Mouse (Mus musculus) adrenal gland, adult 8-10 months (tissue): ENCODE data around the gene Mpv17l. TPM values are rescaled to one million over a fixed set of nuclear protein-coding genes. Genes with fewer than 3 reads are reported as not detected.
"Not testable (repeated sequence)": the region's sequence is repeated elsewhere in the genome, so short reads cannot be mapped to it uniquely, and the experiment has no call there.

ENCODE experiments used
- DNase-seq: peaks from one replicate; pipeline ENCODE4 v3.0.0; 2022
- total RNA-seq, 4 experiments: library from RNA; stranded (reverse); gene quantifications; 2 replicates each; pipeline ENCODE4 v1.2.4; 2022

Gene Mpv17l
- total RNA-seq: 10 to 100 TPM; 12.4 to 21.4 (median 16.7) TPM

DNA sequence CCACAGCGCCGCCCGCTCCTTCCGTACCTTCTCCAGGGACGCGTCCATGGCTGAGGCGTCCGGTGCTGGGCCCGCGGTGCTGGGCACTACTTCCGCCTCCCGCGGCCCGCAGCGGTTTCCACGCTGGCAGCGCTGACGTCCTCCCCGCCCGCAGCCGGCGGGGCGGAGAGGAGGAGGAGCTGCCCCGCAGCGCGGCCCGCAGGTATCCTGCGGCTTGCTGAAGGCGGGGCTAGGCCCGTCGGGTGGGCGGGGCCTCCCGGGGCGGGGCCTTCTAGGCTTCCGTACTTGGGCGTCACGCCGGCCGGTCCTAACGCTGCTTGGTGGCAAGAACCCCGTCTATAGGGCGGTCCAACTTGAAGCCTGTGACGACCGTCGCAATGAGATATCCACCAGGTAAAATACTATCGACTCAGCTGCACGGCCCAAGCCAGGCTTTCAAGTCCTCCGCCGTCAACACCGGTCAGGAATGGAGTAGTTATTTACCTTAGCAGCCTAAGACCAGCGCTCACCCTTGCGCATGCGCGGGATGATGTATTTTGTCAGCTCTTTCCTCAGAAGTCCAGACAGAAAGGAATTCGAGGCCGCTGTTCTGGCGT is at the start of gene Mpv17l, which contains the start of gene Pdxdc1:
TSS of gene Mpv17l (plus strand) at position 274 of the 596 bp plus-strand sequence.
TSS of gene Pdxdc1 (minus strand) at position 244 of the 596 bp plus-strand sequence.
- peak; percentile 95 for DNase-seq

DNA sequence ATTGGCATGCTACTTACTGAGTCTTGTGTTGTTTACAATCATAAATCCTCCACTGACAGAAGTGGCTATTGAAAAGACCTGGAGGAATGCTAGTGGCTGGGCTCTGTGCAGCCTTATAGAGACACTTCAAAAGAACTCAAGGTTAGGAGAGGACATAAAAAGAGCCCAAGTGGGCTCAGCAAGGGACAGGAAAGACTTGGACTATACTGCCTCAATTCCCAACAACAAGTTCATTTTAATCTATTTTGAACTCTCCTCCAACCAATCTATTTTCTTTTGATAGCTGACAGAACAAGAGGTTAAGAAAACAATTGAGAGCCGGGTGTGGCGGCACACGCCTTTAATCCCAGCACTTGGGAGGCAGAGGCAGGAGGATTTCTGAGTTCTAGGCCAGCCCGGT is 49.1 kb upstream of the Mpv17l start:
- no peak for DNase-seq

DNA sequence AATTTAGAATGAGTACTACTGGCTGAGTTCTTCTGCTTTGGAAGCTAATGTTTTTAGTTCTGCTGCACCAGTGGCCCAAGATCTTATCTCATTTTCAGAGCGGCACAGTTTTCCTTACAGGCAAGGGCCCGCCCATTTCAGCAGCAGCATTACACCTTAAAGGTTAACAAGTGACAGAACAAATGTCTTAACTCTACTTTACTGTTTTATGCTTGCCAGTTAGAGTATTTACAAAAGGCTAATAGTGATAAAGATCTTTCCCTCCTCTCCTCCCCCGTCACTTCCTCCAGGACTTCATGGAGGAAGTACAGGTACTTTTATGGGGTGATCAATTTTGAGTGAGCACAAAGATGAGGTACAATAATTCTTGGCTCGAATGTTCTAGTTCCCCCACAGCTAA is 36.9 kb upstream of the Mpv17l start:
- DNase-seq: no peak

DNA sequence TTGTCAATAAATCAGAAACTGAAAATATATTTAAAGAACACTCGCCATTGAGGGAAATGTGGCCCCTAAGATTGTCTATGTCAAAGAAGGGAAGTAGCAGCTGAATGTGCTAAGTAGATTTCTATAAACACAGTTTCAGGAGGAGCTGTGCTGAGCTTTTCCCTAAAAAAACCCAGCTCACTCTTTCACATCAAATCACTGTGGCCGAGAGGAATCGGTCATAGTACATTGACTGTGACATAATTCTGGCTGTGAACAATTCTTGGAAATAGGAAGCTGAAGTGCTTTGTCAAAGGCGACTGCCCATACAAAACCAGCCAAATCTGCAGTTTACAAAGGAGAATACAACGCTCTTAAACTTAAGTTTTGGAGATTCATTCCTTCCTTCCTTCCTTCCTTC is 36.3 kb upstream of the Mpv17l start:
- DNase-seq: no peak

DNA sequence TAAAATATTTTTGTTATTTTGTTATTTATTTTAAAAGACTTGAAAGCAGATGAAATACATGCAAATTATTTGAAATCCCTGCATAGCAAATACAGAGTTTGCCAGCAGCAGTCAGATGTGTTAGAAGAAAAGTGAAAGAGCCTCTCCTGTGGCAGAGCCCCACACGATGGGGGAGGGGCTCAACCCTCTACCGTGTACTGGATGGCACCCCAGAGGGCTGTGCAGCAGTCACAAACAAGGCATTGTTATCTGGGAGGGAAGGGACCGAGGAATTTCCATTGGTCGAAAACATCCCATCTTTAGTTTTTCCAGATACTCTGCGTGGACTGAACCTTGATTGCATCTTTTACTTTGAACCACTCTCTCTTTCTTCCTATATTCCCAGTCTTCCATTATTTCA is 35.6 kb upstream of the Mpv17l start:
- DNase-seq: not testable (repeated sequence)

DNA sequence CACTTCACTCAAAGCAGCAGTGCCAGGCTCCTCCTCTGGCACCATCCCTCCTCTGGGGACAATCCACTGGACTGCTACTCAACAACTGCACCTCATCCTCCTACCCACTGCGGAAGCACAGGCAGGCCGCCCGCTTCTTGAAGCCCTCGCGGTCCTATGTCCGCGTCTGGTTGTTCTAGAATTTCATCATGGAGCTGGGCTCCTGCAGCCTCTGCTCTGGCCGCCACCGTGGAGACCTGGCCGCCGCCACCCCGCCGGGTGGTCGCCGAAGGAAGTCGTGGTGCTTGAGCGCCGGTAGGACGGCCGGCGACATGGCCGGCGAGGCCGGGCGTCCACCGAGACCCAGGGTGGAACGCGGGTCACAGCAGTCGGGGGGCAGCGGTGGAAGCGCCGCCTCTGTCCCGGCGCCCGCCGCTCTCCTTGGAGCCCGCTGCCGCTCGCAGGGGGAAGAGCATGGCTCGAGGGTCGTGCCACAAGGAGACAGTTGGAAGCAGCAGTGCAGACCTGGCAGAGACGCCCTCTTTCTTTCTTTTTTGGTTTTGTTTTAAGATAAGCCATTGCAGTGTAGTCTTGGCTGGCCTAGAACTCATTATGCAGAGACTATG is 34.9 kb upstream of the Mpv17l start:
- DNase-seq: no peak

DNA sequence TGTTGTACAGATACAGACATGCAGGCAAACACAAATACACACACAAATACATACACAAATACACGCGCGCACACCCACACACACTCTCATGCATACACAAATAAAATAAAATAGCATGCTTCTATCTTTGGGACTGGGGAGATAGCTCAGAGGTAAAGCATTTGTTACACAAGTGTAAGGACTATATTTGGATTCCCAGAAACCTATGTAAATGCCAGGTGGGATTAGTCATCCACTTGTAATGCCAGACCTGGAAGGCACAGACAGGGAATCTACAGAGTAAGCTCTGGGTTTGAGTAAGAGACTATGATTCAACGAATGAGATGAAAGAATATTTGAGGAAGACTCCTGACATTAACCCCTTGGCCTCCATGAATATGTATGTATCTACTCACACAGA is 27.5 kb upstream of the Mpv17l start:
- no peak for DNase-seq

DNA sequence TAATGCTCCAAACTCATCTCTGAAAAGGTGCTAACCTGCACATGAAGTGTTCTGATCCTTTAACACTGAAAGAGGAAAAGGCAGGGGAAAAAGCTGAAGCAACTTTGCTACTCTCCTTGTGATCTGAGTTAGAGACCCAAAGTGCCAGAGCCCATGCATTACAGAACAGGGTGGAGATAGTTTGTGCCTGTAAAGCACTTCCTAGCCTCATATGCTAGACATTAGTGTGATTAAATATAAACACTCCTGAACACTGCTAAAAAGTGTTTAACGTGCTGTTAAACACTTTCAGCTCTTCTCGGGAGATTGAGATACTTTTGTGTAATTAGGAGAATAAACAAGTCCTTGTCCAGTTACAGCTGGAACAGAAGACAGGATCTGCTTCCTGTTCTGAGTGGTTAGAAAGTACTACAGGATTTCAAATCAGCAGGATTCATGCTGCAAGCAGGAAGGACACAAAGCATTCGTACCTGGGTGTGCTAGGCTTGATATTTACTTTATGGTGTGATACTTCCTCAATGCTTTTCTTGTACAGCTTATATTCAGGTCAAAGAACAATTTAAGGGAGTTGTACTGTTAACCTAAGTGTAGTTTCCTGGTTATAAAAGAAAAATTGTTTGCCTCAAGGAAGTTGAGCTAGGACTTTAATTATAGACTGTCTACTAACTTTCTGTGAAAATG is 19.7 kb upstream of the Mpv17l start:
- no peak for DNase-seq

DNA sequence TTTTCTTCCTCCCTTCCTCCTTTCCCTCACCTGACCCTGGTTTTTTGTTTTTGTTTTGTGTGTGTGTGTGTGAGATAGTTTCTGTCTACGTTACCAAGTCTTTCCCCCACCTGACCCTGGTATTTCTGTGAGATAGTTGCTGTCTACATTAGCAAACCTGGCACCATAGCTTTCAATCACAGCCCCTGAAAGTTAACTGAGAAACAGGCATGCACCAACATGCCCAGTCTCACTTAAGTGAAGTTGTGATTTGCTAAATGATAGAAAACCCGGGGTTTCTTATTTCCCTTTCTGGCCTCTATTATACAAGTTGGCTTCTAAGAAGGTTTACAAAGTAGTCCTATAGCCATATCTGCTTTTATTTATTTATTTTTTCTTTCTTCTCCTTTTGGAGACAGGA is 12.5 kb upstream of the Mpv17l start:
- no peak for DNase-seq

DNA sequence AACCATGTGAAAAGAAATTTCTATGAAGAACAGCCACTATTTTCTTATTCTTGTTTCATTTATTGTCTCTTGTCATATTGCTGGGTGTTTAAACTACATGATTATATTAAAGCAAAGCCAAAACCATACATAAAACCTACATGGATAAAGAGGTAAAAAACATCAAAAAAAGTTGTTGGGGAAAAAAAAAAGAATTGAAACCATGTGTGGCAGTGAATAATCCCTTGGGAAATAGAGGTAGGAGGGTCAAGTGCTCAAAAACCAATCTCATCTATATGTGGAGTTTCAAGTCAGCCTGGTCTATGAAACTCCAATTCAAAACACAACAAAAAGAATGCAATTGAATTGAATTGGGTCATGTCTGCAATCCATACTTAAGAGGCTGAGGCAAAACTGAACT is 10.1 kb upstream of the Mpv17l start:
- DNase-seq: no peak

DNA sequence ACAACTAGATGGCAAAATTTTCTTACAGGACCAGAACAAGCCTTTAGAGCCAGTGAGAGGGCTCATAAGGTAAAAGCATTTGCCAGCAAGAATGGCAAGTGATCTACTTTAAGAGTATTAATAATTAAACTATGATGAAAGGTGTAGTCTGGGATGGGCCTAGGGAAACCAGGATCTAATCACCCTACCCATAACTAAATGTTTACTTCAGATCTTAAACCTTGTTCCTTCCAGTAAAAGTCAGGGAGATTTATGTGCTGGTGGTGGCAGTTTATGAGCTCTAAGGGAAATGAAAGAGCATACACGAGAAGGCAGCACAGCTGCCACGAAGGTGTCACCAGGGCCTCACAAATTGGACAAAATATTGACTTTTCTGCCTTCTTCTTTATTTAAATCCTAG is 8.9 kb upstream of the Mpv17l start:
- DNase-seq: no peak

DNA sequence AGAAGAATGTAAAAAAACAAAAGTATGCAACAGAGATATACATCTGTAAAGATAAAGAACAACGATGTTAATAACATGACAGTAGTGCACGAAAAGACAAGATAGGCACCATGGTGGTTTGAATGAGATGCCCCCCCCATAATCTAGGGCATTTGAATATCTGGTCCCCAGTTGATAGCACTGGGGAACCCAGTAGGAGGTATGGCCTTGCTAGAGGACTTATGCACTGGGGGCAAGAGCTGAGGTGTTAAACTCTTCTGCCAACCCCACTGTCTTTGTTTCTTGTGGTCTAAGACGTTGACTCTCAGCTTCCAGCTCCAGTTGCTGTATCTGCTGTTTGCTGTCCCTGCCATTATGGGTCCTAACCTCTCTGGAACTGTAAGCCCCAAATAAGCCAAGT is 7.2 kb upstream of the Mpv17l start:
- DNase-seq: no peak

DNA sequence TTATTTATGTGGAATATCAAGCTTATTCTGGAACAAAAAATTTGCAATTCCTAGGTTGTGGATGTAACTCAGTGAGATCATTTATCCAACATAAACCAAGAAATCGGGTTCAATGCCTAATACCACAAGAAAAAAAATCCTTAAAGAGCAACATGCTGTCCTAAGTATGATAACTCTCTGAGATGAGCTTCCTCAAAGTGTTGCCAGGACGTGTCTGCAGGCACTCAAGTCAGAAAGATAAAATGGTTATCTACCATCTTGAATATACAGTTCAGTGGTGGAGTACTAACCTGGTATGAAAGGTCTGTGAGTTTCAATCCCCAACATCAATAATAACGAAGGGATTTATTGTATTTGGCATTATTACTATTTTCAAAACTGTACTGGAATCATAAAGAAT is 6.6 kb upstream of the Mpv17l start:
- DNase-seq: no peak

DNA sequence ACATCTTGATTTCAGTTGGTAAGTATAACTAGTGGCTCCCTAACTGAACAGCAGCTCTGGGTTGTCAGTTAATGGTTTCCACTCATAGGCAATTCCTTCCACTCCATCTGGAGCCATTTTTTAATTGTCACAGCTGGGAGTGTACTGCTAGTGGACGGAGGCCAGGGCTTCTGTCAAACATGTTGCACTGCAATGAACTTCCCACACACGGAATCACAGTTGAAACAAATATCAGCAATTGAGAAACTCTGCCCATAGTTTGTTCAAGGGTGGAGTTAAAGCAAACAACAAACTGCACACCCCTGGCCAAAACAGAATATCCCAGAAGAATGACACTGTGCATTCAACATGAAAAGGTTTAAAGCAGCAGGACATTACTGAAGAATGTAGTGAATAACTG is 4.0 kb upstream of the Mpv17l start:
- no peak for DNase-seq

DNA sequence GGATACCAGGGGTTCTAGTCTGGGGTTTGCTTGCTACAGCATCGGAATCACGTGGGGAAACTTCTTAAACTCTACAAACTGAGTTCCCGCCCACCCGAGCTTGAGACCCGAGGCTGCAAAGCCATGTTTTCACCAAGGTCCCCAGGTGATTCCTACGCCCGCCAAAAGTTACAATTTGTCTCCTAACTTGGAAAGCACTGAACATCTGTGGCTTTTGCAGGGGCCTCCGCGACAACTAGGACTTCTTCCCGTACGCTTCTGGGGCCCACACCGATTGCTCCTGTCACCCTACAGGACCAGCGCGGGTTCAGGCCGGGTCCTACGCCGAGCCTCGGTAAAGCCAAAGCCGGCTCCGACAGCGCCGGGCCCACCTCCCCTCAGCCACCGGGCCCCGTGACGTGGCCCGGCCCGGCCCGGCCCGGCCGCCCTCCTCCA is 547 bp upstream of the Mpv17l start:
- DNase-seq: no peak

DNA sequence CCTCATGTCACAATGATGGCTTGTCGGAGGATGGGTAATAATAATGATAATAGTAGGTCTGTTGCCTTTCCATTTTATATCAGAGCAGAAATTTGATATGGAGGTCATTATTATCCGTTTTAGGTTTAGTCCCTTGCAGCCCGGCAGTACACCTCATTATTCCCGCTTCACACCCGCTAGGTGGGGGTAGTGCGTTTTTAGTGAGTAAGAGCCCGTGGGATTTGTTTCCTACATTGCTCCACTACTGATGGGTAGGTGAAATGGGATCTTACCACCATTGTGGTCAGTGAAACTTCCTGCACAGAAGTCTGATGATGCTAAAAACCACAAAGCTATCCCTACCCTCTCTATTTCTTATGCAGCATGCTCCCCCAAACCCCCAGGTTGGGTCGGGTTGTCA is 527 bp downstream of the Mpv17l start:
- DNase-seq: no peak

DNA sequence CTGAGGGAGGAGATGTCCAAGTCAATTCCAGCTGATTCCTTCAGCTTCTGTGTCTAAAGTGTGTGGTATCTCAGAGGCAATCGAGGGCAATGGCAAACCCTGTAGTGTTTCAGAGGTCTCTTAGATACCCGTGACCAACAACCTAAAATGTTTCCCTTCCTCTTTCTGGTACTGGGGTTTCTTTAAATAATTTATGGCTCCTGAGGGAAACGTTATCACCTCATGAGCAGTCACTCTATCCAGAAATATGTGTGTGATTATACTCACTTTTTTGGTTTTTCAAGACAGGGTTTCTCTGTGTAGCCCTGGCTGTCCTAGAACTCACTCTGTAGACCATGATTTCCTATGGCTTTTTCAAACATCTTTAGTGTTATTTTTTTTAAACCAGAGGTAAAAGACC is 4.3 kb downstream of the Mpv17l start:
- no peak for DNase-seq

DNA sequence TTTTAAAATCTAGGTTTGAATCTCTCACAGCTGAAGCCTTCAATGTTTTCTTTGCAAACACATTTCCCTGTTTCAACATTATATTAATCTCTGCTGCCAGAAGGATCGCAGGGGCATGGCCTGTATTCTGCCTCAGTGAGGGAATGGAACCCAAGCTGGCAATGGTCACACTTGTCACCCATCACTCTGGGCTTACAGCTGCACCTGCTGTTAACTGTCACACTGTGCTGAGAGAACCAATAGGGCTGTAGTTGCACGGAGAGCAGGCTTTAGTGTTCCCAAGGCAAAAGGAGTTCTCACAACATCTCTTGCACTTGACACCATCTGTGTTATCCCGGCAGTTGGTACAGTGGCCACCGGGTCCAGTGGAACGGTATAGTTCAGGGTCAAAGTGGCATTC is 17.1 kb downstream of the Mpv17l start:
- DNase-seq: no peak

DNA sequence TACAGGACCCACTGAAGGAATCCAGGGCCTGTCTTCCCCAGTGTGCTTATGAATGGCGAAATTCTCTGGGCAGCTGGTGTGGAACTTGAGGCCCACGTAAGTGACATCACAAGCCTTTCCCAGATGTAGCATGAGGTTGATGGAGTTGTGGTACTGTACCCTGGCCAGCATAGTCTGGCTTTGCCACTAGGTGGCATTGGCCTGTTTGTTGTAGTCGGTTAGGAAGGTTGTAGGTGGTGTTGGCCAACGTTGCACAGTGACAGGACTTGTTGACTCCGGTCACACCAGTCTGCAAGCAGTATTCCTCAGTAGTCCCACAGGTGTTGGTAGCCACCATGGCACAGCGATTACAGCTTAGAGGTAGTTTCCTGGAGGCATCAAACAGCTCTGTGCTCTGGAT is 18.1 kb downstream of the Mpv17l start:
- DNase-seq: peak; percentile 17

DNA sequence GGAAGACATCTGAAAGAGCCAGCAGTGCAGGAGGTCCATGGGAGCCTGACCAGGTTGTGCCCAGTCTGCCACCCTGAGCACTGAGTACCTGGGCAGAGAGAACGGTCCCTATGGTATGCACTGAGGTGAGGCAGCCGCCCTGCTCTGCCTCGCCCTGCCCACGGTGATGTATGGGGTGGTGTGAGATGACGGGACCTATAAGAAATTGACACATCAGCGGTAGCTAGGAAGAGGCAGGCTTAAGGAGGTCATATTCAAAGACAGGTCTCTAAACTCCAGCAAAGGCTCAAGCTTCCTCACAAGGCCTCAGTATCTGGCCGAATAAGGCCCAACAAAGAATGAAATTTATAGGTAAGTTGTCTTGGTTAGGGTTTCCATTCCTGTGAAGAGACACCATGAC is 18.8 kb downstream of the Mpv17l start:
- no peak for DNase-seq

DNA sequence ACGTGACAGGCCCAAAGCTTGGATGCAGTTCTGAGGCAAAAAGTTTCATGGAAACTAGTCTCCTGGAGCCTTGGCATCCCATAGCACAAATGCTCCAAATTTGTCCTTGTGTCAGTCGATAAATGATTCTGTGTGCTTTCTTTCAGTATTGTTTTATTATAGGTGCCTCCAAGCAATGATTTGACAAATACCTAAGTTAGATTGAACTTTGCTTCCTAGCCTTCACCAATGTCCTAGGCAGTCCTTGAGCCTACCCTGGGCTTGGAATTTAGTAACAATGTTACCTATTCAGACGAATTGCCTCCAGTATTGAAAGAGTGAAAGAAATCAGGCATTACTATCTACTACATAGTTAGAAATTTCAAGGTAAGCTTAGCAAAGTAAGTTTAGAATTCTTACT is 19.5 kb downstream of the Mpv17l start:
- not testable (repeated sequence) for DNase-seq

DNA sequence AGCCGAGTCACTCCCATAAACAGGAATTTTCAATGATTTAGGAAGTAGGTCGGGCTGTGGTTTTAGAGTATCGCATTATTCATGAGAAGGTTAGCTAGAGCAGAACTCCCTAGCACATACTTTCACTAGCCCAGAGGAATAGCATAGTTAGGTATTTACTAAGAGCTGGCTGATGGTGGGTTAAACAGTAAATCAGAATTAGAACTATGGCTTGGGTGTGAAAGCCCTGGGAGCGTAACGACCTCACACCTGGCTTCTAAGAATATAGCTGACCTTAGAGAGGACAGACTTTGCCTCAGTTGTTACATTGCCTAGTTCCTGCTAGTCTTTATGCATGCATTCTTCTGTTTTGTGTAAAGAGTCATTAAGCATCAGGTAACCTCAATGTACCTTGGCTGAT is 20.0 kb downstream of the Mpv17l start:
- not testable (repeated sequence) for DNase-seq

DNA sequence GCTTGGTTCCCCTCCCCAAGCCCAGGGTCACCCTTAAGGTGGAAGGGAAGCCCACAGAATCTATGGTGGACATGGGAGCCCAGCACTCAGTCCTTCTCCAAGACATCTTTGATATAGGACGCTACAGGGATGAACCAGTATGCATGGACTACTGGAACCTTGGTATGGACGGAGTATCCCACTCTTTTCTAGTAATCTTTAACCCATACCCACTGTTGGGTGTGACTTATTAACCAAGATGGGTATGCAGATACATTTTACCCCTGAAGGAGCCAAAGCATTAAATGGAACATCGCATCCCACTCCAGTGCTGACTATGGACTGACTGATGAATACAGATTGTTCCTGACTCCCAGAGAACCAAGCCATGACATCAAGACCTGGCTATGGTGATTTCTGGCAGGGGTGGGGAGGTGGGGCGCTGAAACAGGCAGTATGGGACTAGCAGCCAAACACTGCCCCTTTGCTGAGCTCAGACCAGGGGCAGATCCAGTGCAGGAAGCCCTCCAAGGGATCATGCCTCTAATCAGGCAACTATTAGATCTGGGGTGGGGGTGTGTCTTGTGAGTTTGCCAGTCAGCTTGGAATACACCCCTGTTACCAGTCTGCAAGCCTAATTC is 24.6 kb downstream of the Mpv17l start:
- DNase-seq: no peak
